Mouse (Mus musculus): Measurements from ENCODE around the gene Emc9. TPM values are rescaled to one million over a fixed set of nuclear protein-coding genes. Genes with fewer than 3 reads are reported as not detected.

The Emc9 gene
- total and polyA plus RNA-seq, 3 experiments: 38.7 to 59.4 TPM; not detected in 1

- TF ChIP-seq GATA1 (IDR thresholded peaks at IDR 0.05; ENCODE audit: low read depth, low read length) (peak; percentile 84), USF1 (IDR thresholded peaks at IDR 0.05; ENCODE audit: low read depth, low read length) (peak; percentile 97), EP300 (IDR thresholded peaks at IDR 0.05; ENCODE audit: low read depth in 1 of 2, low read length in 2 of 2) (peak in 1 of 2 experiments; percentile 37; a peak in 2 of 4 replicates), MXI1 (IDR thresholded peaks at IDR 0.05; ENCODE audit: low read depth, low read length) (peak; percentile 98), ZNF384 (IDR thresholded peaks at IDR 0.05; ENCODE audit: low read depth, low read length) (0 out of 2 replicates have a peak, but pooled peaks have one; percentile 22)
Measured at GRCm38 (mm10) chr14:55603633-55604576, 18.8 kb upstream of the Emc9 start (continued).

GRCm38 (mm10) chr14:55603271-55603632 lies 18.1 kb upstream of the Emc9 start, which contains the start of gene Irf9:
Gene Irf9, plus strand, starts transcription at chr14:55603571.
- no peaks in the 10 kb centered on the region for H3K9me3 ChIP-seq (replicated peaks; ENCODE audit: insufficient read depth, low read length)
- no peaks in the 10 kb centered on the region for H3K27me3 ChIP-seq (ENCODE audit: control insufficient read depth in 1 of 2, insufficient read depth in 2 of 2, low read length in 2 of 2)
- no peak for TF ChIP-seq ETS1 (IDR thresholded peaks at IDR 0.05; ENCODE audit: low read depth, low read length)
- no peak for TF ChIP-seq KAT2A (conservative IDR thresholded peaks at IDR 0.05; ENCODE audit: low read depth, low read length)
- no peak for TF ChIP-seq MAFK (IDR thresholded peaks at IDR 0.05; ENCODE audit: borderline replicate concordance, low read depth, low read length)
- no peak for TF ChIP-seq ELF1 (IDR thresholded peaks at IDR 0.05; ENCODE audit: low read depth, low read length)
- no peak for TF ChIP-seq MEF2A (IDR thresholded peaks at IDR 0.05; ENCODE audit: extremely low read depth, insufficient replicate concordance, low read depth, low read length, poor library complexity, severe bottlenecking)
- no peak for TF ChIP-seq POLR2AphosphoS2 (IDR thresholded peaks at IDR 0.05; ENCODE audit: low read length)
- TF ChIP-seq MAX (IDR thresholded peaks at IDR 0.05; ENCODE audit: low read length): no peak
- TF ChIP-seq MAZ (IDR thresholded peaks at IDR 0.05; ENCODE audit: low read depth, low read length): no peak
- no peak for TF ChIP-seq USF2 (IDR thresholded peaks at IDR 0.05; ENCODE audit: borderline replicate concordance in 1 of 2, insufficient read depth in 1 of 2, low read depth in 1 of 2, low read length in 2 of 2)
- no peak for TF ChIP-seq EP300 (IDR thresholded peaks at IDR 0.05; ENCODE audit: low read depth in 1 of 2, low read length in 2 of 2)
- TF ChIP-seq E2F4 (IDR thresholded peaks at IDR 0.05; ENCODE audit: borderline replicate concordance, low read depth, low read length): no peak
- peak within 1 kb of the TSS; percentile 73 for H3K27ac ChIP-seq (ENCODE audit: control insufficient read depth, low read depth, low read length)
- peaks cover 0 to 12% of the 10 kb centered on the region in 2 experiments; a peak in 3 of 4 replicates for H3K36me3 ChIP-seq (ENCODE audit: control insufficient read depth in 1 of 2, insufficient read depth in 2 of 2, low read length in 2 of 2)
- DNase-seq (ENCODE audit: low read depth, low spot score): no peak
- H3K4me1 ChIP-seq (ENCODE audit: control insufficient read depth in 1 of 2, insufficient read depth in 2 of 2, low read length in 2 of 2): peaks cover 3 to 7% of the 10 kb centered on the region in 2 experiments; a peak in 2 of 4 replicates
- peak within 1 kb of the TSS; percentile 65 for H3K9ac ChIP-seq (ENCODE audit: control insufficient read depth, low read depth, low read length, poor library complexity, severe bottlenecking)
- H3K4me3 ChIP-seq (ENCODE audit: control insufficient read depth in 1 of 2, insufficient read depth in 1 of 2, low read depth in 2 of 2, low read length in 2 of 2): peak within 1 kb of the TSS; percentile 54 to 84
- no peaks in the 10 kb centered on the region for H3K79me2 ChIP-seq (ENCODE audit: control insufficient read depth, insufficient read depth, low read length, poor library complexity)
